Mouse (Mus musculus): ENCODE data around the gene Lrrc61. TPM values are rescaled to one million over a fixed set of nuclear protein-coding genes. Genes with fewer than 3 reads are reported as not detected.

The Lrrc61 gene
- polyA plus RNA-seq, 1 experiment, result 22.9 TPM

DNA sequence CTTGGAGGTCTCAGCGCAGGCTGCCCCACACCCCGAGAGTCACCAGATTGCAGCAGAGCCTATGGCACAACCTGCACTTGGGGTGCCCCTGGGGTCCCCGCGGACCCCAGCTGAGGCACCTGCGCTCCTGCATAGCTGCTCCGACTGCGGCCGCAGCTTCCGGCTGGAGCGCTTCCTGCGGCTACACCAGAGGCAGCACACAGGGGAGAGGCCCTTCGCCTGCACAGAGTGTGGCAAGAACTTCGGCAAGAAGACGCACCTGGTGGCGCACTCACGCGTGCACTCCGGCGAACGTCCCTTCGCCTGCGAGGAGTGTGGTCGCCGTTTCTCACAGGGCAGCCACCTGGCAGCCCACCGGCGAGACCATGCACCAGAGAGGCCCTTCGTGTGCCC is 42.6 kb downstream of the Lrrc61 start:
- no peak for DNase-seq (ENCODE audit: low read depth in 1 of 2, low spot score in 2 of 2)
- Histone ChIP-seq H3K4me3 (ENCODE audit: extremely low read depth, insufficient read depth, insufficient read length) (no peak overlapping the region), H3K27ac (ENCODE audit: insufficient read depth, low read length) (no peak overlapping the region), H3K27me3 (ENCODE audit: control insufficient read depth, insufficient read depth, low read length) (peaks cover 1% of the 10 kb centered on the region; the same call in 1 of the 2 replicates), H3K36me3 (ENCODE audit: control insufficient read depth, insufficient read depth, low read length) (peaks cover 10% of the 10 kb centered on the region), H3K4me1 (ENCODE audit: control insufficient read depth, insufficient read depth, insufficient read length) (peaks cover 9% of the 10 kb centered on the region)
- TF ChIP-seq POLR2A (IDR thresholded peaks at IDR 0.05; ENCODE audit: low read depth, low read length), result no peak
- TF ChIP-seq CTCF (IDR thresholded peaks at IDR 0.05; ENCODE audit: extremely low read depth, insufficient read depth, insufficient read length, insufficient replicate concordance), result no peak
- WGBS, result 94% methylated on average over 27 of the region's 27 CpGs

DNA sequence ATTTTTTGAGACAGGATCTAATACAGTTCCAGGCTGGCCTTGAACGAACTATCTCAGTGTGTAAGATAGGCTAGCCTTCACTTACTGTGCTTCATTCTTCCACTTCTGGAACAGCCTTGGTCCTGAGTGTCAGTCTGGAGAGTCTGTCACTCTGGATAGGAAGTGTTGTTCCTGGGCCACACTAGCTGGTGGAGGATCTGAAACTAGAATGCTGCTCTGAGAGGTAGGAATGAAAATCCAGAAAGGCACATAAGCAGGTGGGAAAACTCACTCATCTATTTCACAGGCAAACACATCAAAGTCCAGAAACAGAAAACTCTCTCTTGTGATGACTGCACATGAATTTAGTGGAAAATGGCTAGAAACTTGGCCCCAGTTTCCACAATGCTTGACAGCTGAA is 46.0 kb downstream of the Lrrc61 start:
- DNase-seq (ENCODE audit: low read depth in 1 of 2, low spot score in 2 of 2), result no peak
- TF ChIP-seq POLR2A (IDR thresholded peaks at IDR 0.05; ENCODE audit: low read depth, low read length) (no peak), CTCF (IDR thresholded peaks at IDR 0.05; ENCODE audit: extremely low read depth, insufficient read depth, insufficient read length, insufficient replicate concordance) (no peak)
- Histone ChIP-seq H3K36me3 (ENCODE audit: control insufficient read depth, insufficient read depth, low read length) (peaks cover 10% of the 10 kb centered on the region), H3K27me3 (ENCODE audit: control insufficient read depth, insufficient read depth, low read length) (no peaks in the 10 kb centered on the region), H3K4me1 (ENCODE audit: control insufficient read depth, insufficient read depth, insufficient read length) (peaks cover 3% of the 10 kb centered on the region), H3K27ac (ENCODE audit: insufficient read depth, low read length) (no peak overlapping the region), H3K4me3 (ENCODE audit: extremely low read depth, insufficient read depth, insufficient read length) (no peak overlapping the region)
- 86% methylated on average over 1 of the region's 1 CpGs for WGBS

DNA sequence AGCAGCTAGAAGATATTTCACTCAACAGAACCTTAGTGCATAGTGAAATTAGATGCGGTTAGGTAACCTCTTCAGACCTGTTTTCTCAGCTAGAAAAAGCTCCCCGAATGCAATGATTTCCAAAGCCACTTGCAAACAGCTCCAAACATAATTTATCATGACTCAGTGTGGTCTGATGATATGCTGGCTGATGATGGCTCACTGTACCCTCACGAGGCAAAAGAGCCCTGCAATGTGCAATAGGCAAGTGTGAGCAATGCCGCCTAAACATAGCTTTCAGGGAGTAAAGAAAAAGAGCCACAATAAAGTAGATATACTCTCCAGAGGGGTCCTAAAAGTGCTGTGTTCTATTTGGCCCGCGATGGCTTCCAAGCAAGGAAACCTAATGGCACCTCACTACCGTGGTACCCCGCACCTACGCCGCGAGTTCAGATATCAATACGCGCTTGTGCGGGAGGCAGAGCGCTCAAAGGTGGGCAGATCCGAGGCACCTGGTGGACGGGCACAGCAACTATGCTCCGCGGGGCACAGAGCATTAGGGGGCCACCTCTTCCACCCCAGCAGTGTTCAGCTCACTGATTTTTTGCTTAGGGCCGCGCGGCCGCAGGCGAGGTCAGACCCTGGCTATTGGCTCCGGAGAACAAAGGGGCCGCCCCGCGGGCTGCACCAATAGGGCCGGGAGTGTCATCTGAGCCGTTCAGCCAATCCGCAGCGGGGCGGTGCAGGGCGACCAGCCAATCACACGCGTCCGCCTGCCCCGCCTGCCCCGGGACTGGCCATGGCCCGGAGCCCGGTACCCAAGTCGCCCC is 46.9 kb downstream of the Lrrc61 start, which contains the start of gene Zfp775:
TSS of gene Zfp775 (plus strand) at position 793 of the 809 bp plus-strand sequence.
- TF ChIP-seq CTCF (IDR thresholded peaks at IDR 0.05; ENCODE audit: extremely low read depth, insufficient read depth, insufficient read length, insufficient replicate concordance), result no peak
- peak; percentile 27; the same call in 1 of the 2 replicates for TF ChIP-seq POLR2A (IDR thresholded peaks at IDR 0.05; ENCODE audit: low read depth, low read length)
- Histone ChIP-seq H3K4me1 (ENCODE audit: control insufficient read depth, insufficient read depth, insufficient read length) (peaks cover 3% of the 10 kb centered on the region), H3K27me3 (ENCODE audit: control insufficient read depth, insufficient read depth, low read length) (no peaks in the 10 kb centered on the region), H3K4me3 (ENCODE audit: extremely low read depth, insufficient read depth, insufficient read length) (peak within 1 kb of the TSS; percentile 88), H3K27ac (ENCODE audit: insufficient read depth, low read length) (peak within 1 kb of the TSS; percentile 34), H3K36me3 (ENCODE audit: control insufficient read depth, insufficient read depth, low read length) (peaks cover 10% of the 10 kb centered on the region)
- WGBS, result 5% methylated on average over 42 of the region's 42 CpGs
- DNase-seq (ENCODE audit: low read depth in 1 of 2, low spot score in 2 of 2), result peak; percentile 75 to 94

DNA sequence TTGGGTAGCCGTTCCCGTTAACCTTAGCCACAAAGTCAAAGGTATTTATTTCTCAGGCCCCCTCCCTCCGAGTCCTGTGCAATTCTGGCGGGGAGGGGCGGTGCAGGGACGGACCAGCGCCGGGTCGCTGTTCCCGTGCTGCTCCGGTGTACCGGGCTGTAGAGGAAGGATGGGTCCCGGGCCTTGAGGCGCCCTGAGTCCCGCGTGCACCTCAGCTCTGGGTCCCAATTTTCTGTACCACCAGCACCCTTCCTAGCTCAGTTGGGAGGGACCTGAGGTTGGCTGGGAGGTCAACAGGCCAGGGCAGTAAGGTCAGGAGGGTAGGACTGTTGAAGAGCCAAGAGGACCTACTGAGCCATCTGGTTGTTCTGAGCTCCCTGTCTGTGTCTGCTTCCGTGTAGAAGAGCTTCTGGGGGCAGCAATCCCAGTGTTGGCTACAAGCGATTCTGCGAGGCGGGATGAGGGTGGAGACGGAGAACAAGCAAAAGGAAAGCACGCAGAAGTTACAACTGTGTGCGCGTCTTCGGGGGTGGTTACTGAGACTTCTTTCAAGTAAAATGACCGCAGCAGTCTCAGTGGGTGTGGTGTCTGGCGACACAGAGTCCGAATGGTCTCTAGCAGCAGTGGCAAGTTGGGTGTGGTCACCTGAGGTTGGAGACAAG is 47.6 kb downstream of the Lrrc61 start:
- no peaks in the 10 kb centered on the region for H3K27me3 ChIP-seq (ENCODE audit: control insufficient read depth, insufficient read depth, low read length)
- DNase-seq (ENCODE audit: low read depth in 1 of 2, low spot score in 2 of 2), result no peak
- TF ChIP-seq CTCF (IDR thresholded peaks at IDR 0.05; ENCODE audit: extremely low read depth, insufficient read depth, insufficient read length, insufficient replicate concordance), result no peak
- TF ChIP-seq POLR2A (IDR thresholded peaks at IDR 0.05; ENCODE audit: low read depth, low read length), result no peak
- H3K36me3 ChIP-seq (ENCODE audit: control insufficient read depth, insufficient read depth, low read length), result peaks cover 3% of the 10 kb centered on the region
- peak overlapping the region; percentile 88 for H3K4me3 ChIP-seq (ENCODE audit: extremely low read depth, insufficient read depth, insufficient read length)
- peak overlapping the region; percentile 34; the same call in 1 of the 2 replicates for H3K27ac ChIP-seq (ENCODE audit: insufficient read depth, low read length)
- WGBS, result under 1% methylated on average over 28 of the region's 28 CpGs
- peaks cover 3% of the 10 kb centered on the region; the same call in 1 of the 2 replicates for H3K4me1 ChIP-seq (ENCODE audit: control insufficient read depth, insufficient read depth, insufficient read length)

DNA sequence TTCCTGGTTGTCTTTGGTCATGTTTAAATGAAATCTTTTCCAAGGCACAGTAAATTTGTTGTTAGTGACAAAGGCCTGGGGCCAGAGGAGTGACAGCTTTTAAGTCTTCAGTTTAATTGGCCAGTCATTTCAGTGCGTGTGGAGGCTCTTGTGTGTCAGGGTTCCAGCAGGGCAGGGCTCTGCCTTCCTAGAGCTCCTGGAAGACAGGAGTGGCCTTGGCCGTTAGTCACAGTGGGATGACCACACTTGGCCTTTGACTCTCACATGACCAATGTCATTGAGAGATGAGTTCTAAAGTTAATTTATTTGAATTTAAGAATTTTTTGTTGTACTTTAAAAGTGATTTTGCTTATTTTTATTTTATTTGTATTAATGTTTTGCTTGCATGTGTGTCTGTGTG is 53.5 kb downstream of the Lrrc61 start:
- TF ChIP-seq POLR2A (IDR thresholded peaks at IDR 0.05; ENCODE audit: low read depth, low read length) (no peak), CTCF (IDR thresholded peaks at IDR 0.05; ENCODE audit: extremely low read depth, insufficient read depth, insufficient read length, insufficient replicate concordance) (no peak)
- 85% methylated on average over 2 of the region's 2 CpGs for WGBS
- no peak for DNase-seq (ENCODE audit: low read depth in 1 of 2, low spot score in 2 of 2)
- H3K27ac ChIP-seq (ENCODE audit: insufficient read depth, low read length), result no peak overlapping the region
- H3K27me3 ChIP-seq (ENCODE audit: control insufficient read depth, insufficient read depth, low read length), result no peaks in the 10 kb centered on the region
- no peak overlapping the region for H3K4me3 ChIP-seq (ENCODE audit: extremely low read depth, insufficient read depth, insufficient read length)
- H3K4me1 ChIP-seq (ENCODE audit: control insufficient read depth, insufficient read depth, insufficient read length), result no peaks in the 10 kb centered on the region
- H3K36me3 ChIP-seq (ENCODE audit: control insufficient read depth, insufficient read depth, low read length), result no peaks in the 10 kb centered on the region; the same call in 1 of the 2 replicates

DNA sequence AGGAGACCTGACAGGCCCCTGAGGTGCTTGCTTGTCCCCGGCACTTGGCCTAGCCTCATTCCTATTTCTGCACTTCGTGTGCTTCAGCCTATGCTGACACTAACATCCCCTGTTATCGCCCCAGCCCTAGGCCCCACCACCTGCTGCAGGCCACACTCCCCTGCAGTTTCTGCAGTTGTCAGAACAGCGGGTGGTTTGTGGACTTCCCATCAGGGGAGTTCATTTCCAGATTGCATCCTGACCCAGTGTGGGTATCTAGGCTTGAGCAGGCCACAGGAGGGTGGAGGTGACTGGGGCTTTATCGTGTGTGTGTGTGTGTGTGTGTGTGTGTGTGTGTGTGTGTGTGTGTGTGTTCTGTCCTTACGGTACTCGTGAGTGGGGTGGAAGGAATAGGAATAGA is 54.9 kb downstream of the Lrrc61 start:
- H3K36me3 ChIP-seq (ENCODE audit: control insufficient read depth, insufficient read depth, low read length), result no peaks in the 10 kb centered on the region; the same call in 1 of the 2 replicates
- 47% methylated on average over 7 of the region's 7 CpGs for WGBS

More for the DNA sequence above, 54.9 kb downstream of the Lrrc61 start:
- no peak overlapping the region for H3K27ac ChIP-seq (ENCODE audit: insufficient read depth, low read length)
- no peak overlapping the region for H3K4me3 ChIP-seq (ENCODE audit: extremely low read depth, insufficient read depth, insufficient read length)
- no peaks in the 10 kb centered on the region for H3K4me1 ChIP-seq (ENCODE audit: control insufficient read depth, insufficient read depth, insufficient read length)
- TF ChIP-seq POLR2A (IDR thresholded peaks at IDR 0.05; ENCODE audit: low read depth, low read length), result no peak
- no peak for TF ChIP-seq CTCF (IDR thresholded peaks at IDR 0.05; ENCODE audit: extremely low read depth, insufficient read depth, insufficient read length, insufficient replicate concordance)
- H3K27me3 ChIP-seq (ENCODE audit: control insufficient read depth, insufficient read depth, low read length), result no peaks in the 10 kb centered on the region
- DNase-seq (ENCODE audit: low read depth in 1 of 2, low spot score in 2 of 2), result no peak
